ENCODE assay signal across 9 mouse cellular contexts in genomic region chr10:19518763-19519162, GRCm38 (mm10).
DNase-seq lines count a peak whose midpoint lies in the region; ATAC-seq and TF ChIP-seq lines count a peak whose summit lies in the region.
"Had no signal": no experiment of that assay in that cellular context is flagged by ENCODE, and none has a peak within 500 bp of the region (broad histone marks: within the 10 kb centered on the region; RNA-seq: fewer than 3 reads in every experiment).

No protein-coding gene starts in this region.

- peak; percentile 85 for TF ChIP-seq CTCF in forebrain, postnatal 0 days (IDR thresholded peaks at IDR 0.05; ENCODE audit: low read depth)
- peak; percentile 84 for TF ChIP-seq CTCF in lung, postnatal 0 days (IDR thresholded peaks at IDR 0.05)
- no peak; the same call in 1 of the 2 replicates for TF ChIP-seq CTCF in lung, adult 2 months (IDR thresholded peaks at IDR 0.05; ENCODE audit: insufficient read depth, low read length)

- H3K4me3 ChIP-seq in forebrain, postnatal 0 days (ENCODE audit: low read depth, low read length) = no peak overlapping the region
- H3K4me3 ChIP-seq in forebrain, embryonic 12.5 days (replicated peaks) = no peak overlapping the region
- H3K4me3 ChIP-seq in lung, postnatal 0 days (ENCODE audit: low read depth, low read length) = no peak overlapping the region
- no peak overlapping the region for H3K4me3 ChIP-seq in lung, adult 2 months (replicated peaks; ENCODE audit: extremely low read depth, low read depth, low read length)
- H3K4me3 ChIP-seq: liver, embryonic 13.5 days had no signal

- no peak overlapping the region for H3K4me2 ChIP-seq in forebrain, postnatal 0 days (ENCODE audit: low read depth)
- H3K4me2 ChIP-seq in forebrain, embryonic 12.5 days = no peak overlapping the region
- no peak overlapping the region for H3K4me2 ChIP-seq in lung, postnatal 0 days (replicated peaks; ENCODE audit: low read depth, low read length)
- H3K4me2 ChIP-seq: liver, embryonic 13.5 days had no signal

- WGBS in forebrain, postnatal 0 days = 10% methylated on average over 6 of the region's 6 CpGs
- WGBS in forebrain, embryonic 12.5 days = 16% methylated on average over 6 of the region's 6 CpGs
- 9% methylated on average over 6 of the region's 6 CpGs for WGBS in lung, postnatal 0 days
- 7% methylated on average over 6 of the region's 6 CpGs for whole genome bisulfite sequencing in lung, adult 2 months

- TF ChIP-seq POLR2A in lung, adult 2 months (IDR thresholded peaks at IDR 0.05; ENCODE audit: borderline replicate concordance, extremely low read depth, low read depth, low read length) = no peak

- H3K27me3 ChIP-seq in forebrain, postnatal 0 days (ENCODE audit: insufficient read depth, low read length) = no peaks in the 10 kb centered on the region
- no peaks in the 10 kb centered on the region for H3K27me3 ChIP-seq in forebrain, embryonic 12.5 days
- no peaks in the 10 kb centered on the region for H3K27me3 ChIP-seq in lung, postnatal 0 days (replicated peaks; ENCODE audit: insufficient read depth, low read length)
- H3K27me3 ChIP-seq: liver, embryonic 13.5 days had no signal

- H3K36me3 ChIP-seq in forebrain, postnatal 0 days (ENCODE audit: insufficient read depth) = no peaks in the 10 kb centered on the region
- H3K36me3 ChIP-seq in forebrain, embryonic 12.5 days (replicated peaks) = no peaks in the 10 kb centered on the region
- H3K36me3 ChIP-seq in lung, postnatal 0 days (ENCODE audit: insufficient read depth, low read length) = no peaks in the 10 kb centered on the region
- H3K36me3 ChIP-seq: liver, embryonic 13.5 days had no signal

- TF ChIP-seq EP300 in lung, postnatal 0 days (IDR thresholded peaks at IDR 0.05) = no peak

- H3K27ac ChIP-seq in forebrain, postnatal 0 days (ENCODE audit: low read depth, low read length) = no peak overlapping the region
- no peak overlapping the region for H3K27ac ChIP-seq in forebrain, embryonic 12.5 days
- H3K27ac ChIP-seq in lung, postnatal 0 days (ENCODE audit: low read length) = no peak overlapping the region
- H3K27ac ChIP-seq: liver, embryonic 13.5 days had no signal

- no peak for ATAC-seq in forebrain, postnatal 0 days
- no peak for ATAC-seq in forebrain, embryonic 12.5 days (ENCODE audit: low FRiP score)
- ATAC-seq in lung, postnatal 0 days = no peak

- DNase-seq in forebrain, postnatal 0 days = peak; percentile 68
- peak; percentile 63 for DNase-seq in lung, postnatal 0 days (ENCODE audit: low spot score)
- no peak for DNase-seq in lung, adult 2 months
- peak; percentile 70 for DNase-seq in adipocyte (ENCODE audit: low spot score)
- DNase-seq in retina, adult 2 months (ENCODE audit: low read depth, low spot score) = peak; percentile 36
- DNase-seq in adrenal gland, adult 8-10 months = no peak
- DNase-seq in layer of hippocampus, adult 9-10 months (ENCODE audit: low spot score) = no peak
- DNase-seq: liver, embryonic 13.5 days had no signal

- H3K4me1 ChIP-seq in forebrain, postnatal 0 days (ENCODE audit: insufficient read depth) = no peaks in the 10 kb centered on the region
- H3K4me1 ChIP-seq in forebrain, embryonic 12.5 days = no peaks in the 10 kb centered on the region
- no peaks in the 10 kb centered on the region for H3K4me1 ChIP-seq in lung, postnatal 0 days (ENCODE audit: insufficient read depth, low read depth, low read length)
- H3K4me1 ChIP-seq in lung, adult 2 months (ENCODE audit: control insufficient read depth, insufficient read depth, low read length) = peaks cover 6% of the 10 kb centered on the region
- H3K4me1 ChIP-seq: liver, embryonic 13.5 days had no signal

- H3K9me3 ChIP-seq in forebrain, postnatal 0 days (ENCODE audit: low read length) = no peaks in the 10 kb centered on the region
- H3K9me3 ChIP-seq in forebrain, embryonic 12.5 days = no peaks in the 10 kb centered on the region
- no peaks in the 10 kb centered on the region for H3K9me3 ChIP-seq in lung, postnatal 0 days (ENCODE audit: low read length)
- H3K9me3 ChIP-seq: liver, embryonic 13.5 days had no signal

- H3K9ac ChIP-seq in forebrain, postnatal 0 days = no peak overlapping the region
- no peak overlapping the region for H3K9ac ChIP-seq in forebrain, embryonic 12.5 days
- H3K9ac ChIP-seq in lung, postnatal 0 days (replicated peaks; ENCODE audit: low read depth) = no peak overlapping the region
- H3K9ac ChIP-seq: liver, embryonic 13.5 days had no signal

Comparison
In these comparisons a context has a peak if more than half of its experiments do, and no peak if none do; other contexts are left out.
1. DNase-seq: peak in forebrain, postnatal 0 days (single experiment), lung, postnatal 0 days (single experiment), adipocyte (single experiment) and retina, adult 2 months (single experiment); none in lung, adult 2 months (single experiment), adrenal gland, adult 8-10 months (single experiment) and layer of hippocampus, adult 9-10 months (single experiment).